Mouse (Mus musculus): Measurements from ENCODE around the gene Zfp385a. TPM values are rescaled to one million over a fixed set of nuclear protein-coding genes. Genes with fewer than 3 reads are reported as not detected.

The Zfp385a gene
- total and polyA plus RNA-seq, 3 experiments = 4.4 to 54.0 TPM; not detected in 1

DNA sequence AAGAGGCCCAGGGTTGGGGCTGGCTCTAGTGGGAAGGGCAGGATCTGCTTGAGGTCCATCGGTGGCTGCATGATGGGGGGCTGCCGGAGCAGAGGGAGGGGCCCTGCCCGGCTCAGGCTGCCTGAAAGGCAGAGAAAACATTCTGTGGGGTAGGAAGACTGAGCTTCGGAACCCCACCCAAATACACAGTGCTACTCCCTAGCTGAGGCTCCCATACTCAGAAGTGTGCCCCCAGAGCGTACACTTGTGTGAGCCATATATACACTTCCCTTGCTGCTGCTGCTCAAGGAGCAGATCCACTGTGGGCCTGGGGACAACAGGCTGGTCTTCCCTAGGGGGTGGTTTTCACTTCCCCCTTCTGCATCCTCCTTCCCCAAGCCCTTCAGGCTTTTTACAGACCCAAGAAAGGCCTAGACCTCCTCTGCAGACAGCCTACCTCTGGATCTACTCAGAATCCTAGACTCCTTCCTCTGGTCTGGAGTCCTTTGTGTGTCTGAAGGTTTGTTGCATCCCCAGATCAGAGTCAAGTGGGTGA, 6.7 kb downstream of the Zfp385a start:
- H3K9me3 ChIP-seq (replicated peaks; ENCODE audit: insufficient read depth, low read length) = no peaks in the 10 kb centered on the region
- TF ChIP-seq RCOR1 (IDR thresholded peaks at IDR 0.05; ENCODE audit: low read depth, low read length) (no peak), BHLHE40 (IDR thresholded peaks at IDR 0.05; ENCODE audit: borderline replicate concordance, low read depth, low read length) (no peak), MEF2A (IDR thresholded peaks at IDR 0.05; ENCODE audit: extremely low read depth, insufficient replicate concordance, low read depth, low read length, poor library complexity, severe bottlenecking) (no peak), CTCF (IDR thresholded peaks at IDR 0.05 in 2 of 3, conservative IDR thresholded peaks at IDR 0.05 in 1 of 3; ENCODE audit: control insufficient read depth in 1 of 3, insufficient read depth in 1 of 3, low read depth in 2 of 3, low read length in 3 of 3, poor library complexity in 1 of 3, severe bottlenecking in 1 of 3) (no peak), NRF1 (IDR thresholded peaks at IDR 0.05; ENCODE audit: insufficient read depth, low read depth, low read length, poor library complexity, severe bottlenecking) (no peak), TAL1 (IDR thresholded peaks at IDR 0.05; ENCODE audit: low read length) (no peak), RAD21 (IDR thresholded peaks at IDR 0.05; ENCODE audit: low read depth, low read length) (no peak), UBTF (IDR thresholded peaks at IDR 0.05; ENCODE audit: borderline replicate concordance, insufficient read depth, low read depth, low read length) (no peak), POLR2AphosphoS5 (IDR thresholded peaks at IDR 0.05; ENCODE audit: borderline replicate concordance, low read depth, low read length) (no peak), HCFC1 (IDR thresholded peaks at IDR 0.05; ENCODE audit: low read depth, low read length) (no peak)
- H3K27me3 ChIP-seq (ENCODE audit: control insufficient read depth in 1 of 2, insufficient read depth in 2 of 2, low read length in 2 of 2) = no peaks in the 10 kb centered on the region
- H3K9ac ChIP-seq (ENCODE audit: control insufficient read depth, low read depth, low read length, poor library complexity, severe bottlenecking) = no peak overlapping the region
- H3K27ac ChIP-seq (ENCODE audit: control insufficient read depth, low read depth, low read length) = no peak overlapping the region
- DNase-seq (ENCODE audit: low read depth, low spot score) = no peak
- H3K36me3 ChIP-seq (ENCODE audit: control insufficient read depth in 1 of 2, insufficient read depth in 2 of 2, low read length in 2 of 2) = peaks cover 0 to 6% of the 10 kb centered on the region in 2 experiments; a peak in 2 of 4 replicates
- no peak overlapping the region for H3K4me3 ChIP-seq (ENCODE audit: control insufficient read depth in 1 of 2, insufficient read depth in 1 of 2, low read depth in 2 of 2, low read length in 2 of 2)
- H3K79me2 ChIP-seq (ENCODE audit: control insufficient read depth, insufficient read depth, low read length, poor library complexity) = peaks cover under 1% of the 10 kb centered on the region; the same call in 1 of the 2 replicates
- H3K4me1 ChIP-seq (ENCODE audit: control insufficient read depth in 1 of 2, insufficient read depth in 2 of 2, low read length in 2 of 2) = peaks cover 0 to 9% of the 10 kb centered on the region in 2 experiments; a peak in 2 of 4 replicates

DNA sequence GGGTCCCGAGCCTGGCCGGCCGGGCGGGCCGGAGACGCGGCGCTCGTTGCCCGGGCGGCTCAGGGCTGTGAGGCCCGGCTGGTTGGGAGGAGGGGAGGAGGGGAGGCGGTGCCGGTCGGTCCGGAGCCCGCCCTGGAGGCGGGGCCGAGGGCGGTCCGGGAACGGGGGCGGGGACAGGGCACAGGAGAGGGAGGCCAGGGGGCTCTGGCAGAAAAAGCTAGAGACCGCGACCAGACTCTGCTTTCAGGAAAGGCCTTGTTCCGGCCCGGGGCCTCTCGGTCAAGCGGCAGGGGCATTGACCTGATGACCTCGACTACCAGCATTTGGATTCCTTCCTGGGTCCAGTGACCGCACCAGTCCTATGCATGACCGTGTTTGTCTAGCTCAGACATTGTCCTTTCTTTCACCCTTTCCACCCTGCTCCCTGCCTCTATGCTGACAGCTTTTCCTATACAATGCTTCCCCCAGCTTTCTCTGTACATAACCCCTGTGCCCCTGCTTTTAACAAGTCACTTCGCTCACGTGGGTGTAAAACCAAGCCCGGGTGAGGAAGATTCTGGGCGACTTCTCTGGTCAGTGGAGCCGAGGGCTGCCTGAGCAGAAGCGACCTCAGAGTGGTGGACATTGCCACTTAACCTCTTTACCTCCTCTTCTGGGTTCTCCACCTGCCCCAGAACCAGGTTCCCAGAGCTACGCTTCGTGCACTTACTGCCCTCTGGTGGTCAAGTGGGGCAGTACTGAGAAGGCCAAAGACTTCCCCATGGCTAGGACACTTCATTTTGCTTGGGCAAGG, 16.2 kb downstream of the Zfp385a start:
- Histone ChIP-seq H3K27me3 (ENCODE audit: control insufficient read depth in 1 of 2, insufficient read depth in 2 of 2, low read length in 2 of 2) (no peaks in the 10 kb centered on the region), H3K9me3 (replicated peaks; ENCODE audit: insufficient read depth, low read length) (no peaks in the 10 kb centered on the region), H3K36me3 (ENCODE audit: control insufficient read depth in 1 of 2, insufficient read depth in 2 of 2, low read length in 2 of 2) (no peaks in the 10 kb centered on the region), H3K27ac (ENCODE audit: control insufficient read depth, low read depth, low read length) (no peak overlapping the region), H3K4me3 (ENCODE audit: control insufficient read depth in 1 of 2, insufficient read depth in 1 of 2, low read depth in 2 of 2, low read length in 2 of 2) (no peak overlapping the region), H3K79me2 (ENCODE audit: control insufficient read depth, insufficient read depth, low read length, poor library complexity) (no peaks in the 10 kb centered on the region), H3K4me1 (ENCODE audit: control insufficient read depth in 1 of 2, insufficient read depth in 2 of 2, low read length in 2 of 2) (no peaks in the 10 kb centered on the region), H3K9ac (ENCODE audit: control insufficient read depth, low read depth, low read length, poor library complexity, severe bottlenecking) (no peak overlapping the region)
- TF ChIP-seq NELFE (IDR thresholded peaks at IDR 0.05; ENCODE audit: low read depth, low read length) = no peak
- no peak for TF ChIP-seq NRF1 (IDR thresholded peaks at IDR 0.05; ENCODE audit: insufficient read depth, low read depth, low read length, poor library complexity, severe bottlenecking)
- peak; percentile 62 to 73 (median 66) for TF ChIP-seq CTCF (IDR thresholded peaks at IDR 0.05 in 2 of 3, conservative IDR thresholded peaks at IDR 0.05 in 1 of 3; ENCODE audit: control insufficient read depth in 1 of 3, insufficient read depth in 1 of 3, low read depth in 2 of 3, low read length in 3 of 3, poor library complexity in 1 of 3, severe bottlenecking in 1 of 3)
- TF ChIP-seq SMC3 (IDR thresholded peaks at IDR 0.05; ENCODE audit: low read depth, low read length) = peak; percentile 38
- no peak for TF ChIP-seq ELF1 (IDR thresholded peaks at IDR 0.05; ENCODE audit: low read depth, low read length)
- TF ChIP-seq RAD21 (IDR thresholded peaks at IDR 0.05; ENCODE audit: low read depth, low read length) = peak; percentile 24
- DNase-seq (ENCODE audit: low read depth, low spot score) = no peak

Data from MEL (cell line).